In genomic region chr1:179689479-179689878, GRCm38 (mm10) we compare ENCODE assay signal across 23 mouse cellular contexts. TPM values are rescaled to one million over a fixed set of nuclear protein-coding genes. Genes with fewer than 3 reads are reported as not detected.
DNase-seq lines count a peak whose midpoint lies in the region; ATAC-seq lines count a peak whose summit lies in the region.
"Had no signal": no experiment of that assay in that cellular context is flagged by ENCODE, and none has a peak within 500 bp of the region (broad histone marks: within the 10 kb centered on the region; RNA-seq: fewer than 3 reads in every experiment).

No protein-coding gene starts in this region.

- no peaks in the 10 kb centered on the region for H3K4me1 ChIP-seq in midbrain, embryonic 14.5 days (ENCODE audit: control insufficient read depth, insufficient read depth, low read length)
- no peaks in the 10 kb centered on the region for H3K4me1 ChIP-seq in midbrain, embryonic 11.5 days (ENCODE audit: control insufficient read depth, insufficient read depth, low read length)
- H3K4me1 ChIP-seq: embryonic facial prominence, embryonic 13.5 days; embryonic facial prominence, embryonic 15.5 days; forebrain, embryonic 10.5 days; forebrain, embryonic 13.5 days had no signal

- no peak for ATAC-seq in midbrain, embryonic 14.5 days (ENCODE audit: low FRiP score, low TSS enrichment)
- ATAC-seq in midbrain, embryonic 11.5 days (ENCODE audit: low FRiP score), result no peak
- ATAC-seq: forebrain, embryonic 13.5 days; forebrain, embryonic 16.5 days had no signal

- peak; percentile 3 for DNase-seq in midbrain, embryonic 14.5 days
- no peak for DNase-seq in midbrain, embryonic 11.5 days (ENCODE audit: low spot score, missing footprints)
- peak; percentile 50 to 53 for DNase-seq in right cerebral cortex, postnatal 10 days (ENCODE audit: low spot score in 2 of 2)
- no peak for DNase-seq in right cerebral cortex, postnatal 4 days
- no peak for DNase-seq in adipocyte (ENCODE audit: low spot score)
- DNase-seq: adrenal gland, adult 8-10 months; adrenal gland, postnatal 14 days; adrenal gland, postnatal 36 days; cerebellum, adult 11 months; cerebellum, adult 18-20 months; cerebellum, adult 8-10 months; cerebellum, adult 9-11 months; cerebellum, postnatal 14 days; cerebellum, postnatal 36 days; embryo, embryonic 11 days had no signal

- H3K4me2 ChIP-seq in midbrain, embryonic 14.5 days (ENCODE audit: low read length), result no peak overlapping the region
- H3K4me2 ChIP-seq in midbrain, embryonic 11.5 days, result no peak overlapping the region
- H3K4me2 ChIP-seq: embryonic facial prominence, embryonic 13.5 days; embryonic facial prominence, embryonic 15.5 days; forebrain, embryonic 13.5 days had no signal

- no peak overlapping the region for H3K9ac ChIP-seq in midbrain, embryonic 14.5 days (replicated peaks; ENCODE audit: low read length)
- no peak overlapping the region for H3K9ac ChIP-seq in midbrain, embryonic 11.5 days (ENCODE audit: low read length)
- H3K9ac ChIP-seq: embryonic facial prominence, embryonic 13.5 days; embryonic facial prominence, embryonic 15.5 days; forebrain, embryonic 13.5 days had no signal

- 51% methylated on average over 6 of the region's 6 CpGs for WGBS in midbrain, embryonic 14.5 days
- 74% methylated on average over 6 of the region's 6 CpGs for WGBS in midbrain, embryonic 11.5 days

- H3K9me3 ChIP-seq in midbrain, embryonic 14.5 days (ENCODE audit: control insufficient read depth, low read length), result no peaks in the 10 kb centered on the region
- no peaks in the 10 kb centered on the region for H3K9me3 ChIP-seq in midbrain, embryonic 11.5 days (ENCODE audit: control insufficient read depth, low read length)
- H3K9me3 ChIP-seq: embryonic facial prominence, embryonic 13.5 days; embryonic facial prominence, embryonic 15.5 days; forebrain, embryonic 10.5 days; forebrain, embryonic 13.5 days had no signal

- H3K27me3 ChIP-seq in midbrain, embryonic 14.5 days (ENCODE audit: control insufficient read depth, insufficient read depth, low read length), result no peaks in the 10 kb centered on the region
- H3K27me3 ChIP-seq in midbrain, embryonic 11.5 days (ENCODE audit: control insufficient read depth, insufficient read depth, low read length), result no peaks in the 10 kb centered on the region
- H3K27me3 ChIP-seq: embryonic facial prominence, embryonic 13.5 days; embryonic facial prominence, embryonic 15.5 days; forebrain, embryonic 13.5 days had no signal

- H3K4me3 ChIP-seq in midbrain, embryonic 14.5 days (replicated peaks; ENCODE audit: low read depth, low read length), result no peak overlapping the region
- H3K4me3 ChIP-seq in midbrain, embryonic 11.5 days (ENCODE audit: low read depth, low read length), result no peak overlapping the region
- H3K4me3 ChIP-seq: embryonic facial prominence, embryonic 13.5 days; embryonic facial prominence, embryonic 15.5 days; erythroblast, embryonic 14.5 days; forebrain, embryonic 10.5 days; forebrain, embryonic 13.5 days had no signal

- no peak overlapping the region for H3K27ac ChIP-seq in midbrain, embryonic 14.5 days (replicated peaks; ENCODE audit: low read depth, low read length)
- no peak overlapping the region for H3K27ac ChIP-seq in midbrain, embryonic 11.5 days (ENCODE audit: low read depth, low read length)
- H3K27ac ChIP-seq: embryonic facial prominence, embryonic 13.5 days; embryonic facial prominence, embryonic 15.5 days; forebrain, embryonic 10.5 days; forebrain, embryonic 13.5 days had no signal

- peaks cover 32% of the 10 kb centered on the region for H3K36me3 ChIP-seq in midbrain, embryonic 14.5 days (ENCODE audit: control insufficient read depth, insufficient read depth, low read length)
- peaks cover 3% of the 10 kb centered on the region for H3K36me3 ChIP-seq in midbrain, embryonic 11.5 days (ENCODE audit: control insufficient read depth, insufficient read depth, low read length)

RNA-seq across cellular contexts. Expression of gene Sccpdh, which starts 21.5 kb away (rescaled TPM):
- polyA plus RNA-seq in midbrain, embryonic 14.5 days (2014; fragmentation: Nextera tagmentation; extraction: Ambion mirVana), result 146 and 151 TPM in 2 replicates
- 95.6 and 101 TPM in 2 replicates for polyA plus RNA-seq in midbrain, embryonic 11.5 days (2014; fragmentation: Nextera tagmentation; extraction: Ambion mirVana)
- polyA plus RNA-seq: erythroblast, embryonic 14.5 days had no signal

RNA-seq across cellular contexts. Expression of gene Kif28, which starts 55.6 kb away (rescaled TPM):
- polyA plus RNA-seq in midbrain, embryonic 14.5 days (2014; fragmentation: Nextera tagmentation; extraction: Ambion mirVana), result not detected in 2 replicates
- not detected in 2 replicates for polyA plus RNA-seq in midbrain, embryonic 11.5 days (2014; fragmentation: Nextera tagmentation; extraction: Ambion mirVana)
- polyA plus RNA-seq: C2C12; embryonic facial prominence, embryonic 11.5 days; embryonic facial prominence, embryonic 13.5 days; erythroblast, embryonic 14.5 days; forebrain, embryonic 10.5 days; forebrain, embryonic 13.5 days; forebrain, embryonic 16.5 days had no signal

Comparison
In these comparisons a context has a peak if more than half of its experiments do, and no peak if none do; other contexts are left out.
1. DNase-seq: peak in midbrain, embryonic 14.5 days (single experiment) and right cerebral cortex, postnatal 10 days (2 of 2); none in midbrain, embryonic 11.5 days (single experiment), right cerebral cortex, postnatal 4 days (single experiment) and adipocyte (single experiment).